Mouse (Mus musculus): ENCODE results near the gene Myo19.

- TF ChIP-seq POLR2A (IDR thresholded peaks at IDR 0.05; ENCODE audit: low read depth, low read length): no peak
- TF ChIP-seq CTCF (IDR thresholded peaks at IDR 0.05; ENCODE audit: extremely low read depth, insufficient read length, insufficient replicate concordance, low read depth, low read length): no peak
These were observed 60.2 kb downstream of the Myo19 start for GRCm38 (mm10) chr11:84940140-84940539.

Measured in small intestine, adult 2 months (tissue).